Mouse (Mus musculus) embryonic facial prominence, embryonic 15.5 days (tissue): ENCODE measurements around the gene Xcr1. TPM values are rescaled to one million over a fixed set of nuclear protein-coding genes. Genes with fewer than 3 reads are reported as not detected.

Source experiments
- ATAC-seq: fragments of 200-750 bp; cut with Nextera tagmentation; 2 replicates; pipeline ENCODE4 v1.8.0; 2017; ENCODE audit warnings: low read depth, moderate TSS enrichment; ENCODE audit not compliant: insufficient number of reproducible peaks, low FRiP score, low TSS enrichment
- H3K27ac ChIP-seq: fragments of 300-500 bp; sonication (generic); replicated peaks from 2 replicates; pipeline ENCODE4 v1.5.1; 2015; ENCODE audit warnings: mild to moderate bottlenecking, inconsistent platforms
- H3K27me3 ChIP-seq: fragments of 300-500 bp; sonication (generic); 2 replicates; pipeline ENCODE4 v1.6.1; 2015; ENCODE audit warnings: inconsistent platforms
- H3K36me3 ChIP-seq: fragments of 300-500 bp; sonication (generic); 2 replicates; pipeline ENCODE4 v1.6.1; 2015; ENCODE audit warnings: mild to moderate bottlenecking, inconsistent platforms
- H3K4me1 ChIP-seq: fragments of 300-500 bp; sonication (generic); 2 replicates; pipeline ENCODE4 v1.6.1; 2015; ENCODE audit warnings: inconsistent platforms
- H3K4me2 ChIP-seq: fragments of 300-500 bp; sonication (generic); replicated peaks from 2 replicates; pipeline ENCODE4 v1.6.1; 2015; ENCODE audit warnings: mild to moderate bottlenecking, inconsistent platforms
- H3K4me3 ChIP-seq: fragments of 300-500 bp; sonication (generic); replicated peaks from 2 replicates; pipeline ENCODE4 v1.5.1; 2015; ENCODE audit warnings: mild to moderate bottlenecking, inconsistent platforms
- H3K9ac ChIP-seq: fragments of 300-500 bp; sonication (generic); 2 replicates; pipeline ENCODE4 v1.6.1; 2015; ENCODE audit warnings: inconsistent platforms
- H3K9me3 ChIP-seq: fragments of 300-500 bp; sonication (generic); replicated peaks from 2 replicates; pipeline ENCODE4 v1.6.1; 2016; ENCODE audit warnings: inconsistent platforms
- WGBS: fragments of 180-500 bp; shearing (Covaris S2); methylation state at CpG from one replicate; pipeline ENCODE4 v1.1.7; 2015; 5-methylcytosine and 5-hydroxymethylcytosine counted together
- polyA plus RNA-seq: library from polyadenylated mRNA; unstranded; fragments of >200 nt; fragmentation: Nextera tagmentation; extraction: Ambion mirVana; gene quantifications from 2 replicates; pipeline ENCODE4 v1.2.1, GENCODE M21; 2015

Gene Xcr1
- polyA plus RNA-seq, 1 experiment from 2014 or later, result 0.04 TPM

GRCm38 (mm10) chr9:123814326-123814725, 47.5 kb downstream of the Xcr1 start:
- Histone ChIP-seq H3K36me3 (peaks cover 59% of the 10 kb centered on the region), H3K4me1 (no peaks in the 10 kb centered on the region), H3K27me3 (no peaks in the 10 kb centered on the region), H3K9ac (no peak overlapping the region), H3K4me3 (no peak overlapping the region), H3K27ac (no peak overlapping the region), H3K9me3 (no peaks in the 10 kb centered on the region), H3K4me2 (no peak overlapping the region)
- WGBS, result 76% methylated on average over 2 of the region's 2 CpGs
- no peak for ATAC-seq

- H3K4me2 ChIP-seq, result no peak overlapping the region
- H3K4me3 ChIP-seq, result no peak overlapping the region
- H3K27ac ChIP-seq, result no peak overlapping the region
- ATAC-seq, result no peak
- no peaks in the 10 kb centered on the region for H3K9me3 ChIP-seq
- H3K36me3 ChIP-seq, result peaks cover 40% of the 10 kb centered on the region
- no peaks in the 10 kb centered on the region for H3K27me3 ChIP-seq
- 90% methylated on average over 3 of the region's 3 CpGs for WGBS
- no peaks in the 10 kb centered on the region for H3K4me1 ChIP-seq
- no peak overlapping the region for H3K9ac ChIP-seq
Measured at GRCm38 (mm10) chr9:123811831-123812230, 50.0 kb downstream of the Xcr1 start.

- no peak overlapping the region for H3K4me3 ChIP-seq
- no peaks in the 10 kb centered on the region for H3K9me3 ChIP-seq
- H3K9ac ChIP-seq, result no peak overlapping the region
- no peaks in the 10 kb centered on the region for H3K27me3 ChIP-seq
- H3K36me3 ChIP-seq, result peaks cover 19% of the 10 kb centered on the region; the same call in 1 of the 2 replicates
- H3K4me1 ChIP-seq, result no peaks in the 10 kb centered on the region
- H3K4me2 ChIP-seq, result no peak overlapping the region
- ATAC-seq, result no peak
- 65% methylated on average over 7 of the region's 7 CpGs for WGBS
- H3K27ac ChIP-seq, result no peak overlapping the region
Measured at GRCm38 (mm10) chr9:123808583-123808982, 53.2 kb downstream of the Xcr1 start.

- no peaks in the 10 kb centered on the region for H3K9me3 ChIP-seq
- no peak for ATAC-seq
- peaks cover 21% of the 10 kb centered on the region for H3K36me3 ChIP-seq
- H3K9ac ChIP-seq, result no peak within 1 kb of the TSS
- H3K4me3 ChIP-seq, result no peak within 1 kb of the TSS
- H3K27ac ChIP-seq, result no peak within 1 kb of the TSS
- H3K27me3 ChIP-seq, result no peaks in the 10 kb centered on the region
- H3K4me2 ChIP-seq, result no peak within 1 kb of the TSS
- H3K4me1 ChIP-seq, result no peaks in the 10 kb centered on the region
- 87% methylated on average over 5 of the region's 5 CpGs for WGBS
Measured at GRCm38 (mm10) chr9:123806267-123806666, 55.6 kb downstream of the Xcr1 start, which contains the start of gene Cxcr6. Cxcr6 (plus strand) TSS chr9:123806475.

GRCm38 (mm10) chr9:123805241-123805640, 56.6 kb downstream of the Xcr1 start:
- no peak for ATAC-seq
- Histone ChIP-seq H3K4me2 (no peak overlapping the region), H3K27me3 (no peaks in the 10 kb centered on the region), H3K27ac (no peak overlapping the region), H3K4me1 (no peaks in the 10 kb centered on the region), H3K36me3 (peaks cover 18% of the 10 kb centered on the region), H3K9me3 (no peaks in the 10 kb centered on the region), H3K9ac (no peak overlapping the region), H3K4me3 (no peak overlapping the region)
- WGBS, result 85% methylated on average over 2 of the region's 2 CpGs

GRCm38 (mm10) chr9:123802896-123803295, 58.9 kb downstream of the Xcr1 start:
- H3K27ac ChIP-seq, result no peak overlapping the region
- no peak for ATAC-seq
- no peak overlapping the region for H3K9ac ChIP-seq
- no peaks in the 10 kb centered on the region for H3K9me3 ChIP-seq
- no peaks in the 10 kb centered on the region for H3K4me1 ChIP-seq
- no peaks in the 10 kb centered on the region for H3K27me3 ChIP-seq
- H3K36me3 ChIP-seq, result peaks cover 15% of the 10 kb centered on the region
- H3K4me2 ChIP-seq, result no peak overlapping the region
- no peak overlapping the region for H3K4me3 ChIP-seq

GRCm38 (mm10) chr9:123802421-123802820, 59.4 kb downstream of the Xcr1 start:
- 90% methylated on average over 2 of the region's 2 CpGs for WGBS
- Histone ChIP-seq H3K9ac (no peak overlapping the region), H3K4me1 (no peaks in the 10 kb centered on the region), H3K36me3 (peaks cover 20% of the 10 kb centered on the region), H3K27me3 (no peaks in the 10 kb centered on the region), H3K4me3 (no peak overlapping the region), H3K27ac (no peak overlapping the region), H3K4me2 (no peak overlapping the region), H3K9me3 (no peaks in the 10 kb centered on the region)
- no peak for ATAC-seq

Other genes with a start within 250 kb of the Xcr1 start
- gene Slc6a20b, start 229.5 kb downstream of the Xcr1 start, polyA plus RNA-seq, result 0.17 and 0.29 TPM in 2 replicates
- gene Ccr9, start 183.6 kb downstream of the Xcr1 start, polyA plus RNA-seq, result 0.13 and 0.17 TPM in 2 replicates
- gene Slc6a20a, start 183.1 kb downstream of the Xcr1 start, polyA plus RNA-seq, result 0.34 and 0.95 TPM in 2 replicates
- gene Lztfl1, start 144.3 kb downstream of the Xcr1 start, polyA plus RNA-seq, result 60.6 and 71.8 TPM in 2 replicates
- 0.55 and 0.56 TPM in 2 replicates for gene Cxcr6, start 55.6 kb downstream of the Xcr1 start, polyA plus RNA-seq
- 15.8 and 18.9 TPM in 2 replicates for gene Fyco1, start 10.1 kb downstream of the Xcr1 start, polyA plus RNA-seq
- gene Ccr1, start 106.7 kb upstream of the Xcr1 start, polyA plus RNA-seq, result 4.6 and 5.4 TPM in 2 replicates
- not detected in 2 replicates for gene Ccr1l1, start 116.4 kb upstream of the Xcr1 start, polyA plus RNA-seq
- gene Ccr3, start 159.9 kb upstream of the Xcr1 start, polyA plus RNA-seq, result 0.11 and 0.20 TPM in 2 replicates
- 4.0 and 4.4 TPM in 2 replicates for gene Ccr2, start 239.9 kb upstream of the Xcr1 start, polyA plus RNA-seq